Comparison of ENCODE assay signal across 14 mouse cellular contexts in the genomic region with DNA sequence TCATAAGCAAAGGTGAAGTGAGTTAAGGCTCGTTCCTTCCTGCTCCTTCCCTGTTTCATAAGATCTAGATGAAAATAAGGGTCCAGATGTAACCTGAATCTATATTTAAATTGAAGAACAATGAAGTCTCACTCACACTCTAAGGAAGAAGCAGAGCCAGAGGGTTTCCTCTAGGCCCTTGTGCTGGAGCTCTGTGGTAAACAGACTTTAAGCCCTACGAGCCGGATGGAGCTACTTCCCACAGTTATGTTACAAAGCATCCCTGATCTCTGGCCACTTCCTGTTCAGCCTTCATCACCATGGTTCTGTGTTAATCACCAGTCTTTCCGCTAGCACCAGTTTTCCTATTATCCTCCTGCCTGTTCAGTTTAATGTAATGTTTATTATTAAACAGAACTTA.
"Had no signal": no experiment of that assay in that cellular context is flagged by ENCODE, and none has a peak within 500 bp of the region (broad histone marks: within the 10 kb centered on the region; RNA-seq: fewer than 3 reads in every experiment).

No protein-coding gene starts in this region.

- H3K4me1 ChIP-seq: liver, embryonic 15.5 days had no signal

- H3K4me2 ChIP-seq: limb, embryonic 13.5 days; liver, embryonic 12.5 days; liver, embryonic 15.5 days; midbrain, embryonic 11.5 days had no signal

- ATAC-seq: intestine, postnatal 0 days; liver, embryonic 12.5 days had no signal

- H3K27ac ChIP-seq: kidney, postnatal 0 days; layer of hippocampus, adult 2 months; limb, embryonic 10.5 days; limb, embryonic 13.5 days; liver, embryonic 12.5 days; liver, embryonic 15.5 days had no signal

- H3K9ac ChIP-seq: limb, embryonic 13.5 days; liver, embryonic 12.5 days; liver, embryonic 15.5 days had no signal

- H3K9me3 ChIP-seq: limb, embryonic 10.5 days; limb, embryonic 13.5 days; liver, embryonic 12.5 days; liver, embryonic 15.5 days had no signal

- H3K36me3 ChIP-seq: limb, embryonic 10.5 days; limb, embryonic 13.5 days; liver, embryonic 12.5 days; liver, embryonic 15.5 days had no signal

- H3K4me3 ChIP-seq: layer of hippocampus, adult 2 months; limb, embryonic 10.5 days; limb, embryonic 13.5 days; liver, embryonic 12.5 days; liver, embryonic 15.5 days had no signal

- DNase-seq: kidney, adult 2 months; kidney, postnatal 25 days; layer of hippocampus, adult 9-11 months; liver; midbrain, embryonic 14.5 days; thymus, postnatal 25 days had no signal

- H3K27me3 ChIP-seq: liver, embryonic 12.5 days; liver, embryonic 15.5 days had no signal
